Mouse (Mus musculus) liver, adult 2 months (tissue): ENCODE measurements around the gene Gm10721. TPM values are rescaled to one million over a fixed set of nuclear protein-coding genes. Genes with fewer than 3 reads are reported as not detected.
"Not testable (repeated sequence)": the region's sequence is repeated elsewhere in the genome, so short reads cannot be mapped to it uniquely, and the experiment has no call there.

Source experiments
- DNase-seq: peaks from one replicate; pipeline ENCODE4 v3.0.0-alpha.2; 2011; ENCODE audit warnings: low read depth, low spot score; ENCODE audit errors: extremely low read depth
- H3K27ac ChIP-seq: fragments of 200-500 bp; replicated peaks from 2 replicates; pipeline ENCODE4 v1.5.1; 2012; ENCODE audit warnings: low read depth, mild to moderate bottlenecking, control low read depth, inconsistent platforms, low read length; ENCODE audit not compliant: insufficient read depth
- H3K27me3 ChIP-seq: fragments of 200-500 bp; 2 replicates; pipeline ENCODE4 v1.6.1; 2012; ENCODE audit warnings: mild to moderate bottlenecking, moderate library complexity, low read length, inconsistent platforms; ENCODE audit not compliant: control insufficient read depth, insufficient read depth
- H3K36me3 ChIP-seq: fragments of 200-500 bp; 2 replicates; pipeline ENCODE4 v1.6.1; 2012; ENCODE audit warnings: low read length, inconsistent platforms; ENCODE audit not compliant: control insufficient read depth, insufficient read depth
- H3K4me1 ChIP-seq: fragments of 200-500 bp; 2 replicates; pipeline ENCODE4 v1.6.1; 2011; ENCODE audit warnings: low read length; ENCODE audit not compliant: control insufficient read depth, insufficient read depth
- H3K4me3 ChIP-seq: fragments of 200-500 bp; 2 replicates; pipeline ENCODE4 v1.5.1; 2011; ENCODE audit warnings: low read depth, mild to moderate bottlenecking, control low read depth, low read length, moderate library complexity; ENCODE audit not compliant: insufficient read depth
- H3K79me2 ChIP-seq: fragments of 200-500 bp; 2 replicates; pipeline ENCODE4 v1.6.1; 2012; ENCODE audit warnings: inconsistent platforms, mild to moderate bottlenecking, low read length, moderate library complexity; ENCODE audit not compliant: control insufficient read depth, insufficient read depth
- H3K9ac ChIP-seq: fragments of 200-500 bp; 2 replicates; pipeline ENCODE4 v1.6.1; 2012; ENCODE audit warnings: low read depth, mild to moderate bottlenecking, control low read depth, inconsistent platforms, low read length
- WGBS: fragments of 180-500 bp; shearing (Covaris S2); methylation state at CpG from one replicate; pipeline ENCODE4 v1.1.7; 2018; 5-methylcytosine and 5-hydroxymethylcytosine counted together
- polyA plus RNA-seq: library from polyadenylated mRNA; depleted of rRNA; stranded (reverse); fragments of >200 nt; gene quantifications from 2 replicates; pipeline ENCODE4 v1.2.3, GENCODE M21; 2012
- total RNA-seq: library from RNA; depleted of rRNA; stranded (reverse); fragments of >200 nt; gene quantifications from 2 replicates; pipeline ENCODE4 v1.2.3, GENCODE M21; 2014

Gene Gm10721
- total and polyA plus RNA-seq, 2 experiments = not detected

- H3K9ac ChIP-seq, H3K4me1 ChIP-seq, H3K27me3 ChIP-seq, H3K4me3 ChIP-seq, H3K79me2 ChIP-seq, H3K36me3 ChIP-seq, DNase-seq, H3K27ac ChIP-seq: not testable (repeated sequence)
- 78% methylated on average over 16 of the region's 16 CpGs for WGBS
Observed at GRCm38 (mm10) chr9:3023985-3024648, 11.2 kb downstream of the Gm10721 start.

GRCm38 (mm10) chr9:3024912-3025467 lies 12.1 kb downstream of the Gm10721 start, which contains the start of gene Gm10717:
TSS of gene Gm10717 (plus strand) at chr9:3025417.
- H3K4me3 ChIP-seq, H3K27ac ChIP-seq, H3K9ac ChIP-seq, DNase-seq, H3K36me3 ChIP-seq, H3K4me1 ChIP-seq, H3K79me2 ChIP-seq, H3K27me3 ChIP-seq: not testable (repeated sequence)
- 71% methylated on average over 12 of the region's 12 CpGs for WGBS

GRCm38 (mm10) chr9:3025653-3026052 lies 12.7 kb downstream of the Gm10721 start:
- DNase-seq, H3K27ac ChIP-seq, H3K4me3 ChIP-seq, H3K79me2 ChIP-seq, H3K36me3 ChIP-seq, H3K9ac ChIP-seq, H3K27me3 ChIP-seq, H3K4me1 ChIP-seq: not testable (repeated sequence)
- 75% methylated on average over 5 of the region's 6 CpGs for WGBS

GRCm38 (mm10) chr9:3026136-3026535 lies 13.2 kb downstream of the Gm10721 start:
- not testable (repeated sequence) for H3K4me3 ChIP-seq

GRCm38 (mm10) chr9:3026741-3027140 lies 13.8 kb downstream of the Gm10721 start:
- not testable (repeated sequence) for H3K4me1 ChIP-seq, H3K79me2 ChIP-seq, H3K9ac ChIP-seq, H3K4me3 ChIP-seq, DNase-seq, H3K27me3 ChIP-seq, H3K36me3 ChIP-seq, H3K27ac ChIP-seq
- 68% methylated on average over 9 of the region's 9 CpGs for WGBS

More at GRCm38 (mm10) chr9:3026136-3026535, 13.2 kb downstream of the Gm10721 start:
- H3K36me3 ChIP-seq, H3K79me2 ChIP-seq, DNase-seq, H3K27ac ChIP-seq, H3K27me3 ChIP-seq, H3K9ac ChIP-seq, H3K4me1 ChIP-seq: not testable (repeated sequence)
- 74% methylated on average over 5 of the region's 5 CpGs for WGBS

GRCm38 (mm10) chr9:3027200-3027599 lies 14.3 kb downstream of the Gm10721 start:
- 71% methylated on average over 9 of the region's 9 CpGs for WGBS

GRCm38 (mm10) chr9:3029276-3030000 lies 16.5 kb downstream of the Gm10721 start:
- not testable (repeated sequence) for H3K79me2 ChIP-seq, H3K4me1 ChIP-seq, H3K4me3 ChIP-seq, DNase-seq, H3K27me3 ChIP-seq, H3K36me3 ChIP-seq, H3K27ac ChIP-seq, H3K9ac ChIP-seq
- 67% methylated on average over 14 of the region's 16 CpGs for WGBS

More at GRCm38 (mm10) chr9:3027200-3027599, 14.3 kb downstream of the Gm10721 start:
- not testable (repeated sequence) for H3K36me3 ChIP-seq, H3K27me3 ChIP-seq, H3K9ac ChIP-seq, H3K4me1 ChIP-seq, H3K27ac ChIP-seq, H3K79me2 ChIP-seq, H3K4me3 ChIP-seq
- peak; percentile 52 for DNase-seq

- not testable (repeated sequence) for H3K27ac ChIP-seq, H3K4me3 ChIP-seq, H3K36me3 ChIP-seq, H3K27me3 ChIP-seq, H3K4me1 ChIP-seq, H3K79me2 ChIP-seq, H3K9ac ChIP-seq
- 53% methylated on average over 3 of the region's 10 CpGs for WGBS
- DNase-seq = peak; percentile 82
Observed at GRCm38 (mm10) chr9:3030677-3031318, 17.9 kb downstream of the Gm10721 start.
